Mouse (Mus musculus) liver, adult 2 months (tissue): ENCODE results near the gene Fcrla. TPM values are rescaled to one million over a fixed set of nuclear protein-coding genes. Genes with fewer than 3 reads are reported as not detected.

Experiments used
- DNase-seq: peaks from one replicate; pipeline ENCODE4 v3.0.0-alpha.2; 2011; ENCODE audit warnings: low read depth, low spot score; ENCODE audit errors: extremely low read depth
- H3K27ac ChIP-seq: fragments of 200-500 bp; replicated peaks from 2 replicates; pipeline ENCODE4 v1.5.1; 2012; ENCODE audit warnings: low read depth, mild to moderate bottlenecking, control low read depth, inconsistent platforms, low read length; ENCODE audit not compliant: insufficient read depth
- H3K27me3 ChIP-seq: fragments of 200-500 bp; 2 replicates; pipeline ENCODE4 v1.6.1; 2012; ENCODE audit warnings: mild to moderate bottlenecking, moderate library complexity, low read length, inconsistent platforms; ENCODE audit not compliant: control insufficient read depth, insufficient read depth
- H3K36me3 ChIP-seq: fragments of 200-500 bp; 2 replicates; pipeline ENCODE4 v1.6.1; 2012; ENCODE audit warnings: low read length, inconsistent platforms; ENCODE audit not compliant: control insufficient read depth, insufficient read depth
- H3K4me1 ChIP-seq: fragments of 200-500 bp; 2 replicates; pipeline ENCODE4 v1.6.1; 2011; ENCODE audit warnings: low read length; ENCODE audit not compliant: control insufficient read depth, insufficient read depth
- H3K4me3 ChIP-seq: fragments of 200-500 bp; 2 replicates; pipeline ENCODE4 v1.5.1; 2011; ENCODE audit warnings: low read depth, mild to moderate bottlenecking, control low read depth, low read length, moderate library complexity; ENCODE audit not compliant: insufficient read depth
- H3K79me2 ChIP-seq: fragments of 200-500 bp; 2 replicates; pipeline ENCODE4 v1.6.1; 2012; ENCODE audit warnings: inconsistent platforms, mild to moderate bottlenecking, low read length, moderate library complexity; ENCODE audit not compliant: control insufficient read depth, insufficient read depth
- H3K9ac ChIP-seq: fragments of 200-500 bp; 2 replicates; pipeline ENCODE4 v1.6.1; 2012; ENCODE audit warnings: low read depth, mild to moderate bottlenecking, control low read depth, inconsistent platforms, low read length
- CTCF ChIP-seq: fragments of 200-500 bp; IDR thresholded peaks from 2 replicates; pipeline ENCODE4 v1.5.1; 2011; ENCODE audit warnings: low read depth, low read length, control low read depth
- POLR2A ChIP-seq: fragments of 200-500 bp; IDR thresholded peaks from 2 replicates; pipeline ENCODE4 v1.6.1; 2011; ENCODE audit warnings: low read length, control low read depth; ENCODE audit not compliant: insufficient read depth; ENCODE audit errors: extremely low read depth
- WGBS: fragments of 180-500 bp; shearing (Covaris S2); methylation state at CpG from one replicate; pipeline ENCODE4 v1.1.7; 2018; 5-methylcytosine and 5-hydroxymethylcytosine counted together
- polyA plus RNA-seq: library from polyadenylated mRNA; depleted of rRNA; stranded (reverse); fragments of >200 nt; gene quantifications from 2 replicates; pipeline ENCODE4 v1.2.3, GENCODE M21; 2012
- total RNA-seq: library from RNA; depleted of rRNA; stranded (reverse); fragments of >200 nt; gene quantifications from 2 replicates; pipeline ENCODE4 v1.2.3, GENCODE M21; 2014

The Fcrla gene
- total and polyA plus RNA-seq, 2 experiments: 0.83 to 1.1 TPM

DNA sequence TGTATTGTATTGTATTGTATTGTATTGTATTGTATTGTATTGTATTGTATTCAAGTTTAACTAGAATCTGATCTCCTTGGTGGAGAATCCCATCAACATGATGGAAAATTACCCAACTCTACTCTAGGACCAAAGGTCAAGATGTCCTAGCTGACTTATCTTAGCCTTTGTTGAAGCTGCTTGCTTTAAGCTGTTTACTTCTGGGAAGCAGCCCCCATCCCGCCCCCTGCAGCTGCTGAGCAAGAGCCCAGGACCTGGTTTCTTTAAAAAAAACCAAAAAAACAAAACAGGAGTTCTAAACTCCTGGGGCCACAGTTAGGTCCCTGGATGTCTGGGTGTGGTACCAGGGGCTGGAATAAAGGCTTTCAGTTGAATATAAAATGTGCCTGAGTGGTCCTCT is 35.1 kb downstream of the Fcrla start:
- Histone ChIP-seq H3K9ac (no peak overlapping the region), H3K27me3 (no peaks in the 10 kb centered on the region), H3K79me2 (no peaks in the 10 kb centered on the region), H3K4me1 (peaks cover 1% of the 10 kb centered on the region; the same call in 1 of the 2 replicates), H3K4me3 (no peak overlapping the region), H3K27ac (no peak overlapping the region), H3K36me3 (no peaks in the 10 kb centered on the region)
- no peak for DNase-seq
- TF ChIP-seq CTCF (no peak), POLR2A (no peak)
- 74% methylated on average over 1 of the region's 1 CpGs for WGBS

DNA sequence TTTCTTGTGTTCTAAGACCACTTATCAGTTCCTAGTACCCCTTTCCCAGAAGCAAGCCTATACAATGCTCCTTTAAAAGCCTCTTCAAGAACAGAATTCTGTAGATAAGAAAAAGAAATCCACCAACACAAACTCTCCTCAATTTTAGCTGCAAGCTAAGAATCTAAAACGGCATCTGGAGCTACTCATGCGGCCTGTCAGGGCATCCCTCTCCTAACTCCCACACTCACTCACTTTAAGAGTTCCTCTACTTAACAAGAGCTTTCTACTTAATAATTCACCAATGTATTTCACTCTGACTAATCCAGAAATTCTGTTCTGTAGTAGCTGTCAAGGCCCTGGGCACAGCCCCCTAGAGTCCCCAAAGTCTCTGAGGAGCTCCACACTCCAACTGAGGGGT is 35.7 kb downstream of the Fcrla start:
- no peak for DNase-seq
- no peaks in the 10 kb centered on the region for H3K36me3 ChIP-seq
- WGBS: 83% methylated on average over 2 of the region's 2 CpGs
- TF ChIP-seq CTCF (no peak), POLR2A (no peak)
- H3K27me3 ChIP-seq: no peaks in the 10 kb centered on the region
- H3K4me1 ChIP-seq: peaks cover 1% of the 10 kb centered on the region; the same call in 1 of the 2 replicates
- no peak overlapping the region for H3K4me3 ChIP-seq
- no peaks in the 10 kb centered on the region for H3K79me2 ChIP-seq
- H3K9ac ChIP-seq: no peak overlapping the region
- no peak overlapping the region for H3K27ac ChIP-seq

DNA sequence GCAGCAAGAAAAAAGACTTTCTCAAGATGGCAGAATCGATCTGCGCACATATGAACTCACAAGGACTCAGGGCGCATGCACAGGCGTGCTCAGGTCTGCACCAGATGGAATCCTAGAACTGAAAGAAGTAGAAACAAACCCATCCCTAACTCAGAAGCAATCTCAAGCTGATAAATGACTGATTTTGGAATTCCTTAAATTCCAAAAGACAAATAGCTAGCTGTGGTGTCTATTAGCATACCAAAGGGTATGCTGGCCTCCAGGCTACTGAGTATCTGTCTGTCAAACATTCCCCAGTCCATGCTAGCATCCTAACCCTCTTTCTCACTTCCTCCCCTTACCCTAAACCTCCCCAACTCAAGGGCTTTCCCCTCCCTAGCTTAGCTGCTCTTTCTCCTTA is 38.1 kb downstream of the Fcrla start:
- DNase-seq: no peak
- Histone ChIP-seq H3K9ac (no peak overlapping the region), H3K36me3 (no peaks in the 10 kb centered on the region), H3K27ac (no peak overlapping the region), H3K27me3 (no peaks in the 10 kb centered on the region), H3K4me3 (no peak overlapping the region), H3K79me2 (no peaks in the 10 kb centered on the region), H3K4me1 (no peaks in the 10 kb centered on the region)
- 92% methylated on average over 4 of the region's 4 CpGs for WGBS
- TF ChIP-seq POLR2A (no peak), CTCF (no peak)

DNA sequence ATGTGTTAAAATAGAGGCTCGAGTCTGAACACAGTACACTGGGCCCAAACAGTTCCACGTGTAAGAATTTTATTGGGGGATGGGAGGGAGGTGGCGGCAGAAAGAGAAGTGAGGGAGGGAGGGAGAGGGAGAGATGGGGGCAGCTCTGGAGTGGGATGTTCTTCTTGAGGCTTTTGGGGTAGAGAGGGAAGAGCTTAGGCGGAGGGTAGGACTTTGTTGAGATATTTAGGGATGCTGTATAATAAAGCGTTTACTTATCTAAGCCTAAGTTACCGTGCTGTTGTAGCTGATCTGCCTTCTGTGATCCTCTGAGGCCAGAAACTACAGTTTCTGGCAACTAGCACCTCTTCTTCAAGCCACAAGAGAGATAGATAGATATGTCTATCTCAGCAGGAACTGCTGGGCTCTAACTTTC is 41.3 kb downstream of the Fcrla start:
- no peak for DNase-seq
- H3K36me3 ChIP-seq: no peaks in the 10 kb centered on the region
- peaks cover 5% of the 10 kb centered on the region; the same call in 1 of the 2 replicates for H3K4me1 ChIP-seq
- WGBS: 63% methylated on average over 6 of the region's 6 CpGs
- no peak overlapping the region for H3K9ac ChIP-seq
- H3K27me3 ChIP-seq: no peaks in the 10 kb centered on the region
- no peak overlapping the region for H3K4me3 ChIP-seq
- no peaks in the 10 kb centered on the region; the same call in 1 of the 2 replicates for H3K79me2 ChIP-seq
- TF ChIP-seq CTCF (no peak), POLR2A (no peak)
- H3K27ac ChIP-seq: no peak overlapping the region

DNA sequence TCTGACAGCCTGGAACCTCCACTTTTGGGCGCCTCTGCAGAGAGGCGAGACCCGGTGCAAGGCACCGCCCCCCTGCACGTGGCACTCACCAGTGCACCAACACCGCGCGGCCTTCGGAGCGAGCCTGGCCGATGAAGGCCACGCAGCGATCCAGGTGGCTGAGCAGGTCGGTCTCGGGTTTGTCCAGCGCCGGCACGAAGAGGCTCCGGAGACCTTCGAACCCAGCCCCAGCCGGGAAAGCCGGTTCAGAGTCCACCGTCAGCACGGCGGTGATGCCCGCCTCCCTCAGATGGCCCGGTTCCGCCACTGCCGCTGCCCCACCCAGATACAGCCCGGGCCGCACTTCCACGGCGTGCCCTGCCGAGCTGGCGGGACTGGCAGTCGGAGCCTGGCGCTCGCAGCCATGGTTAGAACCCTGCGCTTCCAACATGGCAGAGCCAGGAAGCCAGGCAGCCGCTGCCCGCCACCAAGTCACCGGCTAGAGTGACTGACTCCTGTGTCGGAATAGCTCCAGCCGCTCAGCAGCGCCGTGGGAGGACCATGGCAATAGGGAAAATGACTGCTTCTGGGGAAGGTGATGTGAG is 42.3 kb downstream of the Fcrla start, which contains the start of the genes Gm26620 and Dusp12:
Gene Gm26620 (plus strand): TSS at position 88 of the 584 bp plus-strand sequence.
Gene Dusp12 (minus strand): TSS at position 563 of the 584 bp plus-strand sequence.
- peak within 1 kb of the TSS; percentile 80 for H3K4me3 ChIP-seq
- peak; percentile 91 for DNase-seq
- TF ChIP-seq CTCF: peak; percentile 81
- peak; percentile 51 for TF ChIP-seq POLR2A
- WGBS: 1% methylated on average over 46 of the region's 46 CpGs
- H3K4me1 ChIP-seq: peaks cover 8% of the 10 kb centered on the region
- H3K27me3 ChIP-seq: no peaks in the 10 kb centered on the region
- no peaks in the 10 kb centered on the region for H3K36me3 ChIP-seq
- peak within 1 kb of the TSS; percentile 89 for H3K9ac ChIP-seq
- peak within 1 kb of the TSS; percentile 77 for H3K27ac ChIP-seq
- no peaks in the 10 kb centered on the region; the same call in 1 of the 2 replicates for H3K79me2 ChIP-seq

DNA sequence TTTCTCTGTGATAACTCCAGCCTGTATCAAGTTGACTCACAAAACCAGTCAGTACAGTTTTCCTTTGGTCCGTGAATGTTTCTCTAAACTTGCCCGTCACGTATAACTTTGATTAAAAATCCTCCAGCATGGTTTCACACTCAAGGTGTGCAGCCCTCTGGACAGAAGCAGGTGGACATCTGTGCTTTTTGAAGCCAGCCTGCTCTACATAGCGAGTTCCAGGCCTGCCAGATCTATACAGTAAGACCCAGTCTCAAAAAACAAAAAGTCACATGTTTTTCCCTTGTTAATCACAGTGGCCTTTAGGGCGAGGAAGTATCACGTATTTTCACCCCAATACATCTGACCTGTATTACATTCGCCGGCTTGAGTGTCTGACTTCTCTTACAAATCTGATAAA is 43.0 kb downstream of the Fcrla start:
- Histone ChIP-seq H3K27ac (peak overlapping the region; percentile 77), H3K9ac (peak overlapping the region; percentile 89), H3K4me3 (peak overlapping the region; percentile 80)

More for the DNA sequence above, 43.0 kb downstream of the Fcrla start:
- Histone ChIP-seq H3K79me2 (peaks cover 1% of the 10 kb centered on the region; the same call in 1 of the 2 replicates), H3K36me3 (peaks cover 2% of the 10 kb centered on the region; the same call in 1 of the 2 replicates), H3K4me1 (peaks cover 8% of the 10 kb centered on the region), H3K27me3 (no peaks in the 10 kb centered on the region)
- TF ChIP-seq CTCF (no peak), POLR2A (no peak)
- WGBS: 7% methylated on average over 8 of the region's 8 CpGs
- no peak for DNase-seq
